In the genomic region with DNA sequence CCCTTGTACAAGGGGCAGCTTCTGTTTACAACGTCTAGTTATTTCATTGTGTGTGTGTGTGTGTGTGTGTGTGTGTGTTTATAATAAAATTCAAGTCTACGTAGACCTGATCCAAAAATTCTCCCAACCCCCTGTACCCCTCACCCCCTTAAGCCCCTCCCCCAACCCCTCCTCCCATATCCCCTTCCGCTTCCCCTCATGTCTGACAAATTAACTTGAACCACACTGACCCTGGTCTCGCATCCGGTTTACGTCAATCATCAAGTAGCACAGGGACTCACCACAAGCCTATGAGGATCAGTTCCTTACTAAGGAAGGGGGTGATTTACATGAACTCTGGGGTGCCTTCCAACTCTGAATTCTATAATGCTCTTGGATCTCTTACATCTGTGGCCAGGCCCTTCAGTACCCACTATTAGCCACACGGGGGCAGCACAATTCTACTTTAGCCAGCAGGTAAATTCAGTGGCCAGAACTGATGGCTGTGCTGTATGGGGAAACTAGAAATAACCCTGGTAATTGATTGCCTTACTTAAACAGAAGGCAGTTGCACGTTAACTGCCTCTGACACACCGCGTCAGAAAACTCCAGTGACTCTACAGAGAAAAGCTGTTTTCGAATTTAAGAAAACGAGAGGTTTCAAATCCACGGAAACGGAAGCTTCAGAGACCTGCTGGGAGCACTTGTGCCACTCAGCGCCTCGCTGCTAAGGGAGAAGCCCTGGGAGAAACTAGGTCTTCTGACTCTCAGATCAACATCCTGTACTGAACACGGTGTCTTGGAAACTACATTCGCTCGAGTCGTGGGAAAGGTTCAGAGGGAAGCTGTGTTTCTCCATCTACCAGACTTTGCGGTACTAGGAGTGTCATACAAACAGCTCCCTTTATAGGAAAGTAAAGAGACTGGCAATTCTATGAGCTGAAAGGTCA, we compare ENCODE assay signal across 8 mouse cellular contexts.
DNase-seq lines count a peak whose midpoint lies in the region; ATAC-seq lines count a peak whose summit lies in the region.

No protein-coding gene starts in this region.

- no peaks in the 10 kb centered on the region for H3K9me3 ChIP-seq in hindbrain, embryonic 12.5 days (replicated peaks)
- H3K9me3 ChIP-seq in lung, embryonic 16.5 days (ENCODE audit: control insufficient read depth, low read length) = no peaks in the 10 kb centered on the region

- H3K4me1 ChIP-seq in hindbrain, embryonic 12.5 days = no peaks in the 10 kb centered on the region
- H3K4me1 ChIP-seq in lung, embryonic 16.5 days (replicated peaks; ENCODE audit: control insufficient read depth, insufficient read depth, low read length) = peaks cover 6% of the 10 kb centered on the region; the same call in 1 of the 2 replicates

- H3K4me2 ChIP-seq in hindbrain, embryonic 12.5 days (replicated peaks) = peak overlapping the region; percentile 45
- H3K4me2 ChIP-seq in lung, embryonic 16.5 days (ENCODE audit: low read depth, low read length) = peak overlapping the region; percentile 44

- no peak overlapping the region for H3K9ac ChIP-seq in hindbrain, embryonic 12.5 days
- no peak overlapping the region for H3K9ac ChIP-seq in lung, embryonic 16.5 days (ENCODE audit: low read length)

- 33% methylated on average over 21 of the region's 21 CpGs for WGBS in hindbrain, embryonic 12.5 days
- 19% methylated on average over 21 of the region's 21 CpGs for WGBS in lung, embryonic 16.5 days

- H3K36me3 ChIP-seq in hindbrain, embryonic 12.5 days = no peaks in the 10 kb centered on the region
- no peaks in the 10 kb centered on the region for H3K36me3 ChIP-seq in lung, embryonic 16.5 days (ENCODE audit: control insufficient read depth, insufficient read depth, low read length)

- no peak overlapping the region for H3K27ac ChIP-seq in hindbrain, embryonic 12.5 days
- H3K27ac ChIP-seq in lung, embryonic 16.5 days (ENCODE audit: low read length) = no peak overlapping the region

- DNase-seq in Muller cell, postnatal 12 days (ENCODE audit: inconsistent ontology term) = peak; percentile 30
- DNase-seq in cerebellum, adult 8-10 months = peak; percentile 87
- DNase-seq in frontal cortex, adult 2 months (ENCODE audit: extremely low spot score in 1 of 2, low spot score in 1 of 2) = peak; percentile 84 to 95
- peak; percentile 79 to 85 for DNase-seq in layer of hippocampus, postnatal 10 days (ENCODE audit: low spot score in 2 of 2)
- peak; percentile 58 for DNase-seq in ovary, postnatal 14 days (ENCODE audit: low spot score)
- peak; percentile 58 for DNase-seq in thymus, postnatal 4 days

- H3K27me3 ChIP-seq in hindbrain, embryonic 12.5 days = no peaks in the 10 kb centered on the region
- no peaks in the 10 kb centered on the region for H3K27me3 ChIP-seq in lung, embryonic 16.5 days (ENCODE audit: control insufficient read depth, insufficient read depth, low read depth, low read length)

- ATAC-seq in hindbrain, embryonic 12.5 days (ENCODE audit: low FRiP score) = peak; percentile 91
- peak; percentile 80 for ATAC-seq in lung, embryonic 16.5 days (ENCODE audit: low read depth)

- H3K4me3 ChIP-seq in hindbrain, embryonic 12.5 days = peak overlapping the region; percentile 17; the same call in 1 of the 2 replicates
- peak overlapping the region; percentile 38 for H3K4me3 ChIP-seq in lung, embryonic 16.5 days (ENCODE audit: low read length)

Comparison
In these comparisons a context has a peak if more than half of its experiments do, and no peak if none do; other contexts are left out.
1. DNase-seq: peak in every context shown above with its lines; median percentile 90 in frontal cortex, adult 2 months; 87 in cerebellum, adult 8-10 months; 82 in layer of hippocampus, postnatal 10 days; 58 in ovary, postnatal 14 days; 58 in thymus, postnatal 4 days; 30 in Muller cell, postnatal 12 days.